Mouse (Mus musculus) testis, adult 2 months (tissue): Measurements from ENCODE around the gene Mblac1. TPM values are rescaled to one million over a fixed set of nuclear protein-coding genes. Genes with fewer than 3 reads are reported as not detected.
"Not testable (repeated sequence)": the region's sequence is repeated elsewhere in the genome, so short reads cannot be mapped to it uniquely, and the experiment has no call there.

Experiments
- H3K27ac ChIP-seq: fragments of 200-500 bp; 2 replicates; pipeline ENCODE4 v1.5.1; 2012; ENCODE audit warnings: low read depth, low read length; ENCODE audit not compliant: control insufficient read depth, insufficient read depth
- H3K27me3 ChIP-seq: fragments of 200-500 bp; 2 replicates; pipeline ENCODE4 v1.6.1; 2012; ENCODE audit warnings: mild to moderate bottlenecking, low read length, moderate library complexity; ENCODE audit not compliant: control insufficient read depth, insufficient read depth
- H3K36me3 ChIP-seq: fragments of 200-500 bp; 2 replicates; pipeline ENCODE4 v1.6.1; 2012; ENCODE audit warnings: mild to moderate bottlenecking, low read length; ENCODE audit not compliant: control insufficient read depth, insufficient read depth
- H3K4me1 ChIP-seq: fragments of 200-500 bp; 2 replicates; pipeline ENCODE4 v1.6.1; 2012; ENCODE audit warnings: low read length; ENCODE audit not compliant: control insufficient read depth, insufficient read depth
- H3K4me3 ChIP-seq: fragments of 200-500 bp; 2 replicates; pipeline ENCODE4 v1.5.1; 2012; ENCODE audit warnings: low read depth, mild to moderate bottlenecking, low read length, moderate library complexity, mixed read lengths; ENCODE audit not compliant: control insufficient read depth
- CTCF ChIP-seq: fragments of 200-500 bp; IDR thresholded peaks from 2 replicates; pipeline ENCODE4 v1.5.1; 2012; ENCODE audit warnings: low read depth, mild to moderate bottlenecking, inconsistent platforms, low read length, moderate library complexity; ENCODE audit not compliant: control insufficient read depth, insufficient read depth, insufficient replicate concordance
- POLR2A ChIP-seq: fragments of 200-500 bp; IDR thresholded peaks from 2 replicates; pipeline ENCODE4 v1.6.1; 2012; ENCODE audit warnings: low read depth, mild to moderate bottlenecking, inconsistent platforms, low read length, moderate library complexity; ENCODE audit not compliant: control insufficient read depth
- polyA plus RNA-seq: library from polyadenylated mRNA; depleted of rRNA; stranded (reverse); fragments of >200 nt; gene quantifications from 2 replicates; pipeline ENCODE4 v1.2.3, GENCODE M21; 2012

Gene Mblac1
- polyA plus RNA-seq, 1 experiment: 5.4 TPM

DNA sequence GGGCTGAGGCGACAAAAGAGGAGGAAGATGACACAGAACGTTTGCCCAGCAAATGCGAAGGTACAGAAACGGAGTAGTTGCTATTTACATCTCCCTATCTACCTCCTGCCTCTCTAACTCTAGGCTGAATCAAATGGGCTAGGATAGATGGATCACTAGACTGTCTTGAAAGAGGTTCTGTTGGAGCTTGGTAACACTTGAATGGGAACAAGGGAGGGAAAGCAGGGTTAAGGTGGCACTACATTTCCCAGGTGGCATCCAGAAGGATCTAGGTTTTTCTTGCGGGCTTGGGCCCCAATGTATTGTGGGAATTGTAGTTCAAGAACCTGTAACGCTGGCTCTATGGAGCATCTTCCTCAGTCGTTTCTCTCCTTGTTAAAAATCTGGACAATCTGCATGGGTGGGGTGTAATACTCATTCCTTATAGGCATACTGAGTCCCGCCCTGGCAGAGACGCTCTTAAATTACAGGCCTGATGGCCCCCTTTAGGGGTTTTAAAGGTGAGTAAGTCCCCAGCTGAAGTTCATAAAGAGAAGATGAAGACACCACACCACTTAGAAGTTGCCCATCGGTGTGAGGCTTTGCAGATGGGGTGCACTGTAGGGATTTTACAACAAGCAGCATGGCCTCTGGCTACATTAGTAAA is 6.3 kb upstream of the Mblac1 start:
- Histone ChIP-seq H3K36me3 (no peaks in the 10 kb centered on the region), H3K27ac (peak overlapping the region; percentile 88), H3K4me1 (peaks cover 6% of the 10 kb centered on the region), H3K27me3 (no peaks in the 10 kb centered on the region), H3K4me3 (peak overlapping the region; percentile 98)
- TF ChIP-seq CTCF (no peak), POLR2A (no peak)

DNA sequence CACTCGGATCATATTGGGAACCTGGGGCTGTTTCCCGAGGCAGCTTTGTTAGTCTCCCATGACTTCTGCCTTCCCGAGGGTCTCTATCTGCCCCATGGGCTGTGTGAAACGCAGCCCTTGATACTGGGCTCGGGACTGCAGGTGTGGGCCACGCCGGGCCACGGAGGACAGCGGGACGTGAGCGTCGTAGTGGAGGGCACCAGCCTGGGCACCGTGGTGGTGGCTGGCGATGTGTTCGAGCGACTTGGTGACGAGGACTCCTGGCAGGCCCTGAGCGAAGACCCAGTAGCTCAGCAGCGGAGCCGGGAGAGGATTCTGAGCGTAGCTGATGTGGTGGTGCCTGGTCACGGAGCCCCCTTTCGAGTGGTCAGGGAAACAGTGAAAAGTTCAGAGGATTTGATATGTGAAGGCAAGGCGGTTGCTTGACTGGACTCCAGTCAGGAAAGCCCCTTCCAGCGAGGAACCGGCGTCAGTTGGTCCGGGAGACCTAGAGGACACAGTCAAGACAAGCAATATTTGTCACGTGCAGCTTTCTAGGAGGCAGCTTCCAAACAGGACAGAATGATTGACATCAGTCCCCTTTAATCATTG is 736 bp downstream of the Mblac1 start:
- TF ChIP-seq CTCF (no peak), POLR2A (peak; percentile 10; the same call in 1 of the 2 replicates)
- Histone ChIP-seq H3K4me3 (peak overlapping the region; percentile 83), H3K4me1 (peaks cover 11% of the 10 kb centered on the region), H3K27me3 (no peaks in the 10 kb centered on the region), H3K36me3 (no peaks in the 10 kb centered on the region), H3K27ac (peak overlapping the region; percentile 97)

DNA sequence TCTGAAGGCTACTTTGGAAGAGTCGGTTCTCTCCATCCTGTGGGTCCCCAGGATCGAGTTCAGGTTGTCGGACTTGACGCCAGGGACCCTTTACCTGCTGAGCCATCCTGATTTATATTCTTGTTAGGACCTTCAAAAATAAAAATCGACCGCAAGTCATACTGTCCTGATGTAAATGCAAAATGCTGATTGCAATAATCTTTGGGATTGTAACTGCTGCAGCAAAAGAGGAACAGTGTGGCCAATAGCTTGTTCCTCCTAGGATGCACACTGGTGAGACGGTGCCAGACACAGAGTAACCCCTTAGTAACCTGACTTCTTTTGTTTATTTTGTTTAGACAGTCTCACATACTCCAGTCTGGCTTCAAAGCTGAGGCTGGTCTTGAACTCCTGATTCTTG is 1.3 kb downstream of the Mblac1 start:
- TF ChIP-seq CTCF (no peak), POLR2A (no peak)
- H3K4me3 ChIP-seq: no peak overlapping the region
- H3K27ac ChIP-seq: no peak overlapping the region
- H3K4me1 ChIP-seq: peaks cover 11% of the 10 kb centered on the region
- no peaks in the 10 kb centered on the region for H3K36me3 ChIP-seq
- no peaks in the 10 kb centered on the region for H3K27me3 ChIP-seq

DNA sequence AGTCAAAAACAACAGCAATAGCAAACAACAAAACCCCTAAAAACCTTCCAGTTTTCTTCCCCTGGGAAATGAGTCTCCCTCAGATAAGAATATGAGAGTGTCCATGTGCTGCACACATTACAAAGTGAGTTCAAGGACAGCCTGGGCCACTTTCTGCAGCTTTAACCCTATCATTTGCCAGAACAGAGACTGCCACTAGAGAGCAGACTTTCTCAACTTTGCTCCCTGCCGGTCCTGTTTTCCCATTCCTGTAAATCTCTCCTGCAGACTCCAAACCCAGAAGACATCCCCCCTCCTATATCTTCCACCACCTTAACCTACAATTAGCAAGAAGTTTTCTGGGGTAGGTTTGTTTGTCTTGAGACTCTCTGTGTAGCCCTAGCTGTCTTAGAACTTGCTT is 5.5 kb downstream of the Mblac1 start:
- H3K4me3 ChIP-seq: no peak overlapping the region
- H3K4me1 ChIP-seq: peaks cover 11% of the 10 kb centered on the region
- no peaks in the 10 kb centered on the region for H3K27me3 ChIP-seq
- TF ChIP-seq POLR2A: no peak
- TF ChIP-seq CTCF: no peak
- H3K27ac ChIP-seq: no peak overlapping the region
- H3K36me3 ChIP-seq: no peaks in the 10 kb centered on the region

DNA sequence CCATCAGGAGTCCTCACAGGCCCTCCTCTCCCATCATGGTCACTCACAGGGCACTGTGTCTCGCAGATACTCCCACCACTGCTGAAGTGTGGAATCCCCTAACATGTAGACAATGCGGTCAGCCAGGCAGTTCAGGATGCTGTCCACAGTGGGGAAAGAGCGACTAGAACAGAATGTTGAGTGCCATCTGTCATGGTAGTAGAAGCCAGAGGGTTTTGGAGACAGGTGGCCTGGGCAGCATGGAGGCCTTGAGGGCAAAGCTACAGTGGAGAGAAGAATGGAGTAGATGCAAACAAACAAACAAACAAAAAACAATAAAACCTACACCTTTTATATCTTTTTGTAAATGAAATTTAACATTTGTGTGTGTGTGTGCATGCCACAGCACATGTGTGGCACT is 8.0 kb downstream of the Mblac1 start:
- TF ChIP-seq CTCF: no peak
- no peak for TF ChIP-seq POLR2A

DNA sequence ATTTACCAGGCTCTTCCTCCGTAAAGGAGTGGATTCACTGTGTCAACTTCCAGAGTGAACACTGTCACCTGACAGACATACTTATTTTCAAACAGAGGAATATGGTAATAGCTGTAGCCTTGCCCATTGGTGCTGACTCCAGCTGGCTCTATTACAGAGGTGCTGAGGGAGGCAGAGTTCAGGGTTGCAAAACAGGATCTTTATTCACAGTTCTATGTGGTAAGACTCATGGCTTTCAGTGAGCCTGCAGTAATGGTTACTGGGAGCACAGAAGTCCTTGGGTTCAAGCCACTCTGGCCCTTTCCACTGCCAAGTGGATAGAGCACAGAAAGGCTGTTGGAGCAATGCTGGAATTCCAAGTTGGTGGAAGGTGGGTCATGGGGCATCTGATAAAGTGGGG is 13.1 kb downstream of the Mblac1 start:
- Histone ChIP-seq H3K36me3 (no peaks in the 10 kb centered on the region), H3K4me3 (no peak overlapping the region), H3K4me1 (no peaks in the 10 kb centered on the region), H3K27me3 (no peaks in the 10 kb centered on the region), H3K27ac (no peak overlapping the region)
- TF ChIP-seq POLR2A (no peak), CTCF (no peak)

More for the DNA sequence above, 8.0 kb downstream of the Mblac1 start:
- H3K4me1 ChIP-seq: no peaks in the 10 kb centered on the region
- no peak overlapping the region for H3K4me3 ChIP-seq
- no peaks in the 10 kb centered on the region for H3K27me3 ChIP-seq
- no peaks in the 10 kb centered on the region for H3K36me3 ChIP-seq
- H3K27ac ChIP-seq: no peak overlapping the region

DNA sequence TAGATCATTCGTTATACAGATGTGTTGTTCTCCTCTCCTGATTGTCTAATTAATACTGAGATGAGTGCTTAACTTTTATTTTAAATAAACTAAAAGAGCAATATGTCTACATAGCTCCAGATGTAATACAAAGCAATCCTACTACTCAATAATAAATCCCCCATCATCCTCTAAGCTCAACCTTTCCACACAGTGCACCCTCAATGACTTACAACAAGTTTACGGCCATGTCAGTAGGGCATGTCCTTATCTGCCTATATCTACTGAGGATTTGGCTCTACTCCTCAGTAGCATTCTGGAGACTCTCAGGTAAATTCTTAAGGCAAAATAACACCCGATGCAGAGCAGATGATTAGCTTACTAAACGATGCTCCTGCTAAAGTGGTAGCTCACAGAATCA is 13.8 kb downstream of the Mblac1 start:
- TF ChIP-seq CTCF: no peak
- no peak for TF ChIP-seq POLR2A
- Histone ChIP-seq H3K36me3 (no peaks in the 10 kb centered on the region), H3K4me1 (no peaks in the 10 kb centered on the region), H3K27me3 (no peaks in the 10 kb centered on the region), H3K27ac (no peak overlapping the region), H3K4me3 (no peak overlapping the region)

DNA sequence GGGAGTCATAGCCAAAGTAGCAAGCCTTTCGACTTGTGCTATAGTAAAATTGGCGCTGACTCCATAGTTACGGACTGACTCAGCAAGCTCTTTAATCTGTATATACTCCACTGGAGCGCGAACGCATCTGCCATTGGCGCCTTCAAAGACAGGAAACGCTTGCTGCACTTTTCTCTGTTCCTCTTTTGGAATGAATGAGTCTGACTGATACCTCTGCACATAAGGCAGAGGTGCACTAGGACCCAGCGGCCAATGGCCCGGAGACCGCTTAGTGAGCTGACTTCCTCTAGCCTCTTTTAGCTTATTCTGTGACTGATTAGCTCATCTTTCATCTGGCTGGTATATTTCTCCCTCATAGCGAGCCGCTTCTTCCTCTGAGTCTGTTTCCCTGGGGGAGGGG is 22.5 kb downstream of the Mblac1 start:
- not testable (repeated sequence) for H3K36me3 ChIP-seq, H3K4me3 ChIP-seq, H3K27me3 ChIP-seq, H3K27ac ChIP-seq, H3K4me1 ChIP-seq
